Mouse (Mus musculus): Measurements from ENCODE around the gene Armc7. TPM values are rescaled to one million over a fixed set of nuclear protein-coding genes. Genes with fewer than 3 reads are reported as not detected.

The Armc7 gene
- polyA plus RNA-seq, 1 experiment from 2014 or later, result 17.4 TPM

DNA sequence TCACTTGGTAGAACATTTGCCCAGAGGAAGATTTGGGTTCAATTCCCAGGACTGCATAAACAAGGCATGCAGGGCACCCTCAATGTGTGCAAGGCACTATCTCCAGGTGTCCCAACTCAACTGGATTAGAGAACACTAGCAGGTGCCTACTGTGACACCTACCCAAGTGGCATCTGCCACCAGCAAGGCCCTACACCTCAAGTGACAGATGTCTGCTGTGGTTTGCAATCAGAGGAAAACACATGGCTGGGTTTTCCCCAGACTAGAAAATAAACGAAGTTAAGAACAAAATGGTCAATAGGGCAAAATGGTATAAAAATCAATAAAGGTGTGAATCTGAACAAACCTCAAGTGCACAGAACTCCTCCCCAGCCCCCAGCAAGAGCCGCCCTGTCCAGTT, 32.6 kb downstream of the Armc7 start:
- no peak for ATAC-seq
- Histone ChIP-seq H3K27me3 (no peaks in the 10 kb centered on the region), H3K36me3 (peaks cover 25% of the 10 kb centered on the region), H3K9me3 (no peaks in the 10 kb centered on the region), H3K9ac (replicated peaks) (no peak overlapping the region), H3K4me2 (replicated peaks) (0 out of 2 replicates have a peak overlapping the region, but pooled peaks have one; percentile 1), H3K4me3 (replicated peaks) (no peak overlapping the region), H3K27ac (no peak overlapping the region), H3K4me1 (replicated peaks) (peaks cover 75% of the 10 kb centered on the region)
- 88% methylated on average over 2 of the region's 2 CpGs for WGBS

- H3K36me3 ChIP-seq, result peaks cover 20% of the 10 kb centered on the region
- H3K4me1 ChIP-seq (replicated peaks), result peaks cover 71% of the 10 kb centered on the region
- H3K27me3 ChIP-seq, result no peaks in the 10 kb centered on the region
- H3K4me3 ChIP-seq (replicated peaks), result peak overlapping the region; percentile 100
- no peaks in the 10 kb centered on the region for H3K9me3 ChIP-seq
- H3K4me2 ChIP-seq (replicated peaks), result peak overlapping the region; percentile 76
- ATAC-seq, result no peak
- 33% methylated on average over 6 of the region's 6 CpGs for WGBS
- peak overlapping the region; percentile 49 for H3K27ac ChIP-seq
- H3K9ac ChIP-seq (replicated peaks), result peak overlapping the region; percentile 100
Observed at GRCm38 (mm10) chr11:115509773-115510506, 34.5 kb downstream of the Armc7 start.

DNA sequence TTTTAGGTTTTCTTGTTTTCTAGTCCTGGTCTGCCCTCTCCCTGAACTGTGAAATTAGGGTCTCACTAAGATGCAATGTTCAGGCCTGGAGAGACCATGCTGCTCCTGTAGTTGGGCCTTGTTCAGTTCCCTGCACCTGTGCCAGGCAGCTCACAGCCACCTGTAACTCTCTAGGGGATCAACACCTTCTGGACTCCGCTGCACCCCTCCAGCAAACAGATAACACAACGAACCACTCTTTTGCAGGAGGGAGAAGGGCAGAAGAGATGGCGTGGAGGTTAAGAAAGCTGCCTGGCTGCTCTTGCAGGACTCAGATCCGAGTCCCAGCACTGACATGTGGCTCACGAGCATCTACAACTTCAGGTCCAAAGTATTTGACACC, 35.0 kb downstream of the Armc7 start:
- no peak for ATAC-seq
- 59% methylated on average over 5 of the region's 5 CpGs for WGBS
- H3K9me3 ChIP-seq, result no peaks in the 10 kb centered on the region

GRCm38 (mm10) chr11:115511121-115511520, 35.7 kb downstream of the Armc7 start:
- H3K27me3 ChIP-seq, result no peaks in the 10 kb centered on the region
- peak overlapping the region; percentile 76 for H3K4me2 ChIP-seq (replicated peaks)
- H3K4me3 ChIP-seq (replicated peaks), result peak overlapping the region; percentile 100
- no peak for ATAC-seq
- peaks cover 16% of the 10 kb centered on the region; the same call in 1 of the 2 replicates for H3K36me3 ChIP-seq
- no peak overlapping the region for H3K27ac ChIP-seq
- H3K9ac ChIP-seq (replicated peaks), result peak overlapping the region; percentile 100
- peaks cover 65% of the 10 kb centered on the region for H3K4me1 ChIP-seq (replicated peaks)
- 64% methylated on average over 2 of the region's 2 CpGs for WGBS
- no peaks in the 10 kb centered on the region for H3K9me3 ChIP-seq

More for the DNA sequence above, 35.0 kb downstream of the Armc7 start:
- peak overlapping the region; percentile 100 for H3K4me3 ChIP-seq (replicated peaks)
- H3K9ac ChIP-seq (replicated peaks), result peak overlapping the region; percentile 100
- H3K36me3 ChIP-seq, result peaks cover 16% of the 10 kb centered on the region; the same call in 1 of the 2 replicates
- H3K27me3 ChIP-seq, result no peaks in the 10 kb centered on the region
- H3K4me1 ChIP-seq (replicated peaks), result peaks cover 68% of the 10 kb centered on the region
- peak overlapping the region; percentile 76 for H3K4me2 ChIP-seq (replicated peaks)
- H3K27ac ChIP-seq, result peak overlapping the region; percentile 49

DNA sequence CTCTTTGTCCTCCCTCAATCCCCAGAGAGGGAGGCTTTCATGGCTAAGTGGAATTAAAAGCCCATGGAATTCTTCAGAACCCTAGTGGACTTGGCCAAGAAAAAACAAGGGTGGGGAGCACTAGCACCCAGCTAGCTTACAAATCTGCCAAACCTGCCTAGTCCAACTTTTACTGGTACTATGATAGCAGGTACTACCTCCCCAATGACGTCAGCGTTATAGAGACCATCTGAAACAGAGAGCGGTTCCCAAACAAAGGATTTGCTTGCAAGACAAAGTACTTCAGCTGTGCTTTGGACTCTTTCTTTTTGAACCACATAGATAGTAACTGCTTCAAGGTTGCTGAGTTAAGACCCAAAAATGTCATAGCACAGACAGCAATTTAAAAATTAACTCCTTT, 36.5 kb downstream of the Armc7 start:
- Histone ChIP-seq H3K27ac (peak overlapping the region; percentile 92), H3K4me3 (replicated peaks) (peak overlapping the region; percentile 100), H3K4me2 (replicated peaks) (peak overlapping the region; percentile 76), H3K27me3 (no peaks in the 10 kb centered on the region), H3K9ac (replicated peaks) (peak overlapping the region; percentile 100), H3K4me1 (replicated peaks) (peaks cover 56% of the 10 kb centered on the region), H3K36me3 (peaks cover 9% of the 10 kb centered on the region; the same call in 1 of the 2 replicates), H3K9me3 (no peaks in the 10 kb centered on the region)
- ATAC-seq, result no peak
- 26% methylated on average over 3 of the region's 3 CpGs for WGBS

- no peak for ATAC-seq
- 9% methylated on average over 8 of the region's 8 CpGs for WGBS
- Histone ChIP-seq H3K4me1 (replicated peaks) (peaks cover 50% of the 10 kb centered on the region), H3K4me3 (replicated peaks) (peak overlapping the region; percentile 100), H3K9ac (replicated peaks) (peak overlapping the region; percentile 100), H3K9me3 (no peaks in the 10 kb centered on the region), H3K27ac (peak overlapping the region; percentile 92), H3K4me2 (replicated peaks) (peak overlapping the region; percentile 76), H3K27me3 (no peaks in the 10 kb centered on the region), H3K36me3 (peaks cover 6% of the 10 kb centered on the region; the same call in 1 of the 2 replicates)
Observed at GRCm38 (mm10) chr11:115512407-115513183, 37.1 kb downstream of the Armc7 start.

GRCm38 (mm10) chr11:115513271-115514237, 38.1 kb downstream of the Armc7 start:
- peak; percentile 77 for ATAC-seq
- peak overlapping the region; percentile 100 for H3K9ac ChIP-seq (replicated peaks)
- peaks cover 3% of the 10 kb centered on the region; the same call in 1 of the 2 replicates for H3K36me3 ChIP-seq
- no peaks in the 10 kb centered on the region for H3K27me3 ChIP-seq
- 0% methylated on average over 57 of the region's 57 CpGs for WGBS
- H3K9me3 ChIP-seq, result no peaks in the 10 kb centered on the region
- peak overlapping the region; percentile 92 for H3K27ac ChIP-seq
- peak overlapping the region; percentile 76 for H3K4me2 ChIP-seq (replicated peaks)
- peak overlapping the region; percentile 100 for H3K4me3 ChIP-seq (replicated peaks)
- peaks cover 40% of the 10 kb centered on the region for H3K4me1 ChIP-seq (replicated peaks)

GRCm38 (mm10) chr11:115514238-115514663, 38.8 kb downstream of the Armc7 start, which contains the start of gene Jpt1:
Gene Jpt1, minus strand, starts transcription at chr11:115514387.
- 0% methylated on average over 24 of the region's 24 CpGs for WGBS
- Histone ChIP-seq H3K4me1 (replicated peaks) (peaks cover 35% of the 10 kb centered on the region), H3K36me3 (no peaks in the 10 kb centered on the region), H3K4me2 (replicated peaks) (peak within 1 kb of the TSS; percentile 76), H3K27ac (peak within 1 kb of the TSS; percentile 92), H3K9me3 (no peaks in the 10 kb centered on the region), H3K27me3 (no peaks in the 10 kb centered on the region), H3K4me3 (replicated peaks) (peak within 1 kb of the TSS; percentile 100), H3K9ac (replicated peaks) (peak within 1 kb of the TSS; percentile 100)
- peak; percentile 96 for ATAC-seq

- Histone ChIP-seq H3K4me3 (replicated peaks) (no peak overlapping the region), H3K4me1 (replicated peaks) (peaks cover 28% of the 10 kb centered on the region), H3K9ac (replicated peaks) (no peak overlapping the region), H3K27me3 (no peaks in the 10 kb centered on the region), H3K4me2 (replicated peaks) (0 out of 2 replicates have a peak overlapping the region, but pooled peaks have one; percentile 9), H3K36me3 (no peaks in the 10 kb centered on the region), H3K9me3 (no peaks in the 10 kb centered on the region), H3K27ac (no peak overlapping the region; the same call in 1 of the 2 replicates)
- no peak for ATAC-seq
- 72% methylated on average over 6 of the region's 6 CpGs for WGBS
Observed at GRCm38 (mm10) chr11:115515021-115515420, 39.6 kb downstream of the Armc7 start.

GRCm38 (mm10) chr11:115516942-115517341, 41.5 kb downstream of the Armc7 start:
- no peak overlapping the region for H3K27ac ChIP-seq
- H3K9me3 ChIP-seq, result no peaks in the 10 kb centered on the region
- H3K4me1 ChIP-seq (replicated peaks), result peaks cover 8% of the 10 kb centered on the region
- no peaks in the 10 kb centered on the region for H3K27me3 ChIP-seq
- no peak overlapping the region for H3K4me2 ChIP-seq (replicated peaks)
- WGBS, result 86% methylated on average over 5 of the region's 5 CpGs
- no peak for ATAC-seq
- no peak overlapping the region for H3K9ac ChIP-seq (replicated peaks)
- no peak overlapping the region for H3K4me3 ChIP-seq (replicated peaks)
- peaks cover 10% of the 10 kb centered on the region for H3K36me3 ChIP-seq

DNA sequence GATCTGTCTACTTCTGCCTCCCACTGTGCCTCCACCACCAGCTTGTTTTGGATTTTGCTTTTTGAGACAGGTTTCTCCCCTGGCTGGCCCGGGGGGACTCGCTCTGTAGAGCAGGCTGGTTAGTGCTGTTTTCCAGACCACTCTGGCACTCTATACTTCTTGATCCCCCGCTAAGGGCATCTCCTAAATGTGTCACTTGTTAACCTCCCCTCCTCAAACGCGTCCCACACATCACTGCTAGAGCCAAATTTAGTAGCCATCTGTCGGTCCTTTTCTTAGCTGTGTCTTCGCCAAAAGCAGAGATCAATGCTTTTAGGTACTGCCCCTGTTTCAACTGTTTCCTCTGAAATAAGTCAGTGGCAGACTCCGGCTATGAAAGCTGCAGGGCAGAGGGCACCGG, 43.2 kb downstream of the Armc7 start:
- Histone ChIP-seq H3K9ac (replicated peaks) (no peak overlapping the region), H3K4me2 (replicated peaks) (no peak overlapping the region), H3K27me3 (no peaks in the 10 kb centered on the region), H3K4me1 (replicated peaks) (0 out of 2 replicates have a peak, but pooled peaks cover 2% of the 10 kb centered on the region), H3K36me3 (peaks cover 22% of the 10 kb centered on the region), H3K4me3 (replicated peaks) (no peak overlapping the region), H3K27ac (no peak overlapping the region), H3K9me3 (no peaks in the 10 kb centered on the region)
- ATAC-seq, result no peak
- WGBS, result 82% methylated on average over 9 of the region's 9 CpGs
